Mouse (Mus musculus): ENCODE data around the gene Fbxo2.

- TF ChIP-seq CTCF (IDR thresholded peaks at IDR 0.05; ENCODE audit: borderline replicate concordance, extremely low read depth, insufficient read depth, insufficient read length), result no peak
- no peak for TF ChIP-seq POLR2A (IDR thresholded peaks at IDR 0.05; ENCODE audit: borderline replicate concordance, extremely low read depth, insufficient read depth, insufficient read length, poor library complexity, severe bottlenecking)
Measured at GRCm38 (mm10) chr4:148122694-148123066, 37.7 kb upstream of the Fbxo2 start.

All from brain, embryonic 14.5 days (tissue).